Mouse (Mus musculus) layer of hippocampus, postnatal 14 days (tissue): Measurements from ENCODE around the gene Lgals9. TPM values are rescaled to one million over a fixed set of nuclear protein-coding genes. Genes with fewer than 3 reads are reported as not detected.
"Not testable (repeated sequence)": the region's sequence is repeated elsewhere in the genome, so short reads cannot be mapped to it uniquely, and the experiment has no call there.

Experiments used
- DNase-seq, 2 experiments: peaks; one replicate each; pipeline ENCODE4 v3.0.0; 2021 to 2022; ENCODE audit warnings: low spot score in 2 of 2, mixed read lengths in 1 of 2
- total RNA-seq, 2 experiments: library from RNA; stranded (reverse); gene quantifications; 2 replicates each; pipeline ENCODE4 v1.2.3; 2021

Lgals9 gene
- total RNA-seq, 2 experiments from 2014 or later = 7.2 to 7.4 TPM

- DNase-seq = no peak
Observed at GRCm38 (mm10) chr11:79008007-79008775, 23.4 kb upstream of the Lgals9 start.

GRCm38 (mm10) chr11:79007356-79007755 is 22.6 kb upstream of the Lgals9 start:
- DNase-seq = not testable (repeated sequence)

- no peak for DNase-seq
Observed at GRCm38 (mm10) chr11:79006417-79006816, 21.7 kb upstream of the Lgals9 start.

DNA sequence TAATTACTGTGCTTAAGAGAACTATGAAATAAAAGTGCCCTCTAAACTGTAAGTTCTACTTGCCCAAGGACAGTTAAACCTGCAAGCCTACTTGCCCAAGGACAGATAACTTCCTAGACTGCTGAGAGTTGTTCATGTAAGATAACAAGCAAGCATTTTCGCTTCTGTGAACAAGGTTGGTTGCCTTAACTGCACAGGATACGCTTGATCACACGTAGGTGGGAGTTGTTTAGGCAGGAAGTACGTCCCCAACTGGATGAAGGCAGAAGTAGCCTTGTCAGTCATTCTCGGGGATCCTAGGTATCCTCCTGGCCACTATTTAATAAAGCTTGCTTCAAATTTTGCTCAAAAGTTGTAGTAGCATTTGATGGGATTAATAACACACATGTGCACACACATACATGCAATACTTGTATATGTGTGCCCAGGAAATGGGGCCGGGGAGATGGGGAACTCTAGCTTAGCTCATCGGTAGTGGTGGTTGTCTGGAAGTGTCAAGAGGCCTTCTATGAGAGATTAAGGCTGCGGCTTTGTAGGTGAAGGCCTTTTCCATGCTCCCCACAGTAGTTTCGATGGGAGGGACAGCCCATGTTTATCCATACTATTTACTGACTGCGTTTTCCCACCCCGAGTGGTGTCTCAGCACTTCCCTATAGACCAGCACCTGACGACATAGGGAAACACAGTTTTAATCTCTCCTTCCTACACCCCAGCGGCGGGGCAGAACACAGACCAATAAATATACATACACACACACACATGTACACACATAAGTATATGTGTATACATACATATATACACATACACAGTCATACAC is 21.0 kb upstream of the Lgals9 start:
- no peak for DNase-seq

DNA sequence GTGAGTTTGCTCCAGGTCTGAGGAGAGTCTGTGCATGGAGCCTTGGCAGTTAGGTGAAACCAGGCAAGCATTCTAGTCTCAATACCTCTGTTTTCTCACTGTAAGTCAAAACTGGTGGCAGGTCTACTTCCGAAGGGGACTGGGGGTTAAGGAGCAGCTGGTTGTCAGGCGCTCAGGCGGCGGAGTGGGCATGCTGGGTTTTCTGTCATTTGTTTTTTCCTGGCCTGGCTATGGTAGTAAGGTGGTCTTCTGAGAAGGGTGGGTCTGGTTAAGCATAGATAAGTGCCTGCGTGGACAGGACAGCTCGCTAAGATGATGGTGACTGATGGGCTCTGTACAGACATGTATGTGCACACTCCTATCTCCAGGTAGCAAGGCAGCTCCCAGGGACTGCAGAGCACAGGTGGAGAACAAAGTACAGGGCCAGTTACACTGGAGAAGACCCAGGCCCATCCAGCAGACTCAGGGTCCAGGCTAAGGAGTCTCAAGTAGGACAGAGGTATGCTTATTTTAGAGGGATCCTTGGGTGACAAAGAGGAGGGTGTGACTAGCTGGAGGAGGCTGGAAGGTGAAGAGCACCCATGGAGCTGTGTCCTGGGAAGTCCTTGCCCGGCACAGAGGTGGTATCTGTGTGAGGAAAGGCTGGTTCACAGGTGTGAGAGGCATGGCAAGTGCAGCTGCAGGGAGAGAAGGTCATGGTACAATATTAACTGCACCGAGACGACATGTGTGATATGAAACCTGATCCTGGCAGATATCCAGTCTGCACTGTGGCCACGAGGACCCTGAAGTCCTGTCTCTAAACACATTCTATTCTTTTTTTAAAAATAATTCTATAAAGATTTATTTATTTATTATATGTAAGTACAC is 19.3 kb upstream of the Lgals9 start:
- DNase-seq = no peak

GRCm38 (mm10) chr11:79003053-79003768 is 18.5 kb upstream of the Lgals9 start:
- DNase-seq = no peak

DNA sequence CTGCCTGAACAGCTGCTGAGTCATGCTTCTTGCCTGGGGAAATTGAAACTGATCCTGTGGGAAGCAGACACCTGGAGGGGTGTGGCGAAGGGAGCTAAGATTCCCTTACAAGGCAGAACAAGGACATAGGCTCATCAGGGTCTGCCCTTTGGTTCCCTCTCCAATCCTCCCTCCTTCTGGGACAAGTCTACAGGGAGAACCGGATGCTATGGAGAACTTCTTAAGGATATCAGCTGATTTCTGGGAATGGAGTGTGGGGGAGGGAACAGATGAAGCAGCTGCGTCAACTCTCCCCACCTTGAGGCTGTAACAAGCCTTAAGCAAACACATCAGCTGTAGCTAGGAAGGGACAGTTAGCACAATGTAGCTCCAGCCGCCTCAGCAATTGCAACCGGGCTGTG is 17.8 kb upstream of the Lgals9 start:
- DNase-seq = no peak

DNA sequence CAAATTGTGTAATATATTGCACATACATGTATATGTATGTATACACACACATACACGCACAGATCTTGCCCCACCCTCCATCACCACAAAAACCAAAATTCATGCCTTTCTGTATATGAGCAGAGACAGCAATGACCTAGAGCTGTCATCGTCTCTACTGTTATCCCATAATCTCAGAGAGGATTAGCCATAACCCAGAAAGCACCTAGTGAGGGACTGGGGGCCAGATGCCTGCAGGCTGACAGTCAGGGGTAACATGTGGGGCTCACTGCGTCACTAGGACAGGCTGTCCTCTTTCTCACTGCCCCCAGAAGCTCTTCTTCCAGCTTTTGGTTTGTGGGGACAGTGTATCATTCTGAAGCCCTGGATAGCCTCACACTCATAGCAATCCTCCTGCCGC is 17.1 kb upstream of the Lgals9 start:
- DNase-seq = no peak

DNA sequence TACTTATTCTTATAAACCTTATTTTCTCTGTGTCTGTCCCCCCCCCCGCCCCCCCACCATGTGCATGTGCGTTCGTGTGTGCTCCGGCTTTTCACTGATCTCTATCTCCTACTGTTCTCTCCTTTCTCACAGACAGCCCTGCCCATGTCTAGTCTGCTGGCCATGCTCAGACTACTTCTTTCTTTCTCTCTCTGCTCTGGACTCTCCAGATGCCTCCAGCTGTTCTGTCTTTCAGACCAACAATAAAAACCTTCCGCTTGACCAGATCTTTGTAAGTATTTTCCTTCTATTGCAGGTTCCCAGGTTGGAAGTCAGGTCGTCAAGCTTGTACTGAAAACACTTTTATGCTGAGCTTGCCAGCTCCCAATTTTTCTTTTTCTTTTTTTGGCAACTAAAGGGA is 14.4 kb upstream of the Lgals9 start:
- DNase-seq = no peak

DNA sequence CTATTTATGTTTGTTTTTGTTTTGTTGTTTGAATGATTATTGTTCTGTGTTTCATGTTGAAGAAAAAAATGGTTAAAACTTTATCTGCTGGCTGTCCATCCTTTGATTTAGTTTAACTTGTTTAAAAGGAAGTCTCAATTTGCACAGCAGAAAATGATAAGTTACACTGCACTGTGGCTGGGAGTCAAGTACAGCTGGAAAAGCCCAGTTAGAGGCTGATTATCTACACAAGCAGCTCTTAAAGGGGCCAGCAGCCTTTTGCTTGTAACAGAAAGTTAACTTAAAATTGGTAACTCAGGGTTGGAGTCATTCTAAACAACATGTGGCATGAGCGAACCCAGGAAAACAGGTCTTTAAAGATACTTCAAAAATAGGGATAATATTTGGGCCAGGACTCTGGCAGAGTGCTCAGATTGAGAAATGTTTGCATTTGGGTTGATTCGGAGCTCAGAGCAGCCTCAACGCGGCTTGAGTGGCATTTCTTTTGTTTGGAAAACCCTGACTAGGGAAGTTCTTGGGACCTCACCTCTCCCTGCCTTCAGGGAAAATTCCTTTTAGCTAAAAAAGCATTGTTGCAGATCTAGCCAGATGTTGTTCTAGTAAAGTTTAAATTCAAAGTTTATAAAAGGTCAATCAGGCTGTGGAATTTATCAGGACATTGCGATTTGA is 6.3 kb upstream of the Lgals9 start:
- DNase-seq = not testable (repeated sequence)

DNA sequence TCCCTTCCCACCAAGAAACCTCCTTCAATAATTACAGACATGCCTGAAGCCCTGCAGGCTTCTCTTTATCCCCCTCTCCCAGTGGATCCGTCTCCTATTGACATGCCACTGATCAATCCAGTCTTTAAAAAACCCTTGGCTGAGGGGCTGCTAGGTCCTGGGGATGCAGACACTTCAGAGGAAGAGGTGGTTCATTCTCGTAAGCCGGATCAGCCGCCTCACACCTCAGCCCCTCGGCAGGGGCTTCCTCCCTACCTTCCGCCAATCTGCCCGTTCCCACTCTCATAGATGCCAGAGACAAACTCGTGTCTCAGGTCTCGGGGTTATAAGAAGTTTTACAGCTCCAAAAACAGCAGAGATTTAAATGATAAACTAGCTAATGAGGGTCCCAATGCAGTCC is 5.3 kb upstream of the Lgals9 start:
- DNase-seq = no peak

- DNase-seq = not testable (repeated sequence)
Observed at GRCm38 (mm10) chr11:78989206-78989605, 4.5 kb upstream of the Lgals9 start.

DNA sequence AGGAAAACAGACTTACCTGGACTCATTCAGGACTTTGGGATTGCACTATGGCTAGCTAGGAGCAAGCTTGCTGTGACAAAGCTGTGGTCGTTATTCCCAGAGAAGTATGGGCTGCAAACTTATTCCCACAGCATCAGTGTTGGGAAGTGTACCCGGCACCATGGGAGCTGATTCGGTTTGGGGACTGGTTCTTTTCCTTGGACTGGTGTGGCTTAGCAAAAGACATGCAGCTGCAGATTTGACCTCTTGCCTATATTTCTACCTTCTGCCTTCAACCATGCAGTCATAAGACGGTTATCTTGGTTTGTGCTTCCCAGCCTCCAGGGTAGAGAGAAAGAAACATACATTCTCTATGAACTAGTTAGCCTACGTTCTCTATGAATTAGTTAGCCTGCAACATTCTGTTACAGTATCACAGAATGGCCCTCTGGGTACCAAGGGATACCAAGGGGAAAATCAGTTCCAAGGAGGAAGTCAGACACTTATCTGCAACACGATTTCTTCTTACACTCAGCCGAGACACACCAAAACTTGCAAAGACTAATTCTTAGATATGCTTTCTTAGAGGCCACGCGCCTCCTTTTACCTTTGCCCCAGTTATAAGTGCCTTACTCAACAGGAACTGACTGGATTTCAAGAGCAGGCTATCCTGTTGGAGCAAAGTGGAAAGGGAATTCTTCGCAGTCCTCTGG is 1.7 kb upstream of the Lgals9 start:
- DNase-seq = no peak

DNA sequence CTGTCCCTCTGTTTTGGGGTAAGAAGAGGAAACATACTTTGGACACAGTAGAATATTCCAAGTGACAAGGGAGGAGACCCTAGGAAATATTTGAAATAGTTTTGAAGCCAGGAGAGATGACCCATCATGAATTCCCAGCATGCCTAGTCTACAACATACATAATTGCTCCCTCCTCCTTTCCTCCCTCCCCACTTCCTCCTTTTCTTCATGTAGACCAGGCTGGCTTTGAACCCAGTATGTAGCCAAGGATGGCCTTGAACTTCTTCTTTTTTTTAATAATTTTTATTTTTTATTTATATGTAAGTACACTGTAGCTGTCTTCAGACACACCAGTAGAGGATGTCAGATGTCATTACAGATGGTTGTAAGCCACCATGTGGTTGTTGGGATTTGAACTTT is 759 bp upstream of the Lgals9 start:
- no peak for DNase-seq

GRCm38 (mm10) chr11:78983539-78983938 is 1.2 kb downstream of the Lgals9 start:
- DNase-seq = no peak

GRCm38 (mm10) chr11:78982513-78983291 is 2.0 kb downstream of the Lgals9 start:
- DNase-seq = peak in 1 of 2 experiments; percentile 13

DNA sequence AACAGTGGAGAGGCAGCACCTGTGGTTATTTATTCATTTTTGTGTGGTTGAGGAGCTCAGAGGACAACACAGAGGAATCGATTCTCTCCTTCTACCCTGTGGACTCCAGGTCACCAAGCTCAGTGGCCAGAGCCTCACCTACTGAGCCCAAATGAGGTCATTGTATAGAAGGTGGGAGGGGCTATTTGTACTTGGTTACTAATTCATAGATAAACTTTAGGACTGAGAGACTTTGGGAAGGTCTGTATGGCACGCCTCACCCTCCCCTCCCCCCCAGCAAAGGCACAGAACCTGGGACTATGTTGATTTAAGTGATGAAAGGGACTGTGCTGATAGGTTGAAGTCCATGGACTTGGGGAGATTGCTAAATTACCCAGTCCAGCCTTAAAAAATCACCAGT is 2.7 kb downstream of the Lgals9 start:
- DNase-seq = no peak

DNA sequence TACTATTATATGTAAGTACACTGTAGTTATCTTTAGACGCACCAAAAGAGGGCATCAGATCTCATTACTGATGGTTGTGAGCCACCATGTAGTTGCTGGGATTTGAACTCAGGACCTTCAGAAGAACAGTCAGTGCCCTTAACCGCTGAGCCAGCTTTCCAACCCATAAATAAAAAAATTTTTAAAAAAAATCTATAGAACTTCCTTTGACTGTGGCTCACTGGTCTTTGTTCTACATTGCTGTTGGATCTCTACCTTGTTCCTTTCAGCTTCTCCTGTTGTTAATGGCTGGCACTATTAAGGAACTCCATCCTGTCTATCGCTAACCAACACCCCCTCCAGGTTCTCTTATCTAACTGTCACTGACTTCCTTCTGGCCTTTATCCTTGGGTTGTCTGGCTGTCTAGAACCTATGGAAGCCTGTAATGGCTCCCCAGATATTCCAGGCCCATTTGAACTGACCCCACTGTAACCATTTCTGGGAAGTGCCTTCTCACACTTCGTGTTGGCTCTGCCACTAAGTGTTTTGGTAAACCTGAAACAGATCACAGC is 4.6 kb downstream of the Lgals9 start:
- no peak for DNase-seq
